Mouse (Mus musculus) CH12.LX (cell line): ENCODE results near the gene Ankrd22. TPM values are rescaled to one million over a fixed set of nuclear protein-coding genes. Genes with fewer than 3 reads are reported as not detected.
A peak's percentile ranks its signal among the peaks of the same experiment; 100 is the strongest.
"Not testable (repeated sequence)": the region's sequence is repeated elsewhere in the genome, so short reads cannot be mapped to it uniquely, and the experiment has no call there.

Experiments
- DNase-seq: peaks from one replicate; pipeline ENCODE4 v3.0.0-alpha.2; 2013; ENCODE audit errors: extremely low read depth
- H3K27ac ChIP-seq: 2 replicates; pipeline ENCODE4 v1.5.1; 2012; ENCODE audit warnings: low read depth, mild to moderate bottlenecking, control low read depth, moderate library complexity; ENCODE audit not compliant: insufficient read depth
- H3K27me3 ChIP-seq: replicated peaks from 2 replicates; pipeline ENCODE3; 2012; ENCODE audit warnings: inconsistent platforms
- H3K36me3 ChIP-seq, 2 experiments: replicated peaks in 1 of 2; 2 replicates each; pipeline versions ENCODE3 to v1.6.1; 2012; ENCODE audit warnings: inconsistent platforms in 1 of 2, low read length in 1 of 2, mild to moderate bottlenecking in 1 of 2, mixed read lengths in 1 of 2, moderate library complexity in 1 of 2; ENCODE audit not compliant: control insufficient read depth in 1 of 2, insufficient read depth in 1 of 2
- H3K4me1 ChIP-seq, 2 experiments: 2 replicates each; pipeline ENCODE4 v1.6.1; 2012; ENCODE audit warnings: inconsistent platforms in 1 of 2, moderate library complexity in 1 of 2; ENCODE audit not compliant: insufficient read depth in 2 of 2, control insufficient read depth in 1 of 2
- H3K4me2 ChIP-seq: 2 replicates; pipeline ENCODE4 v1.6.1; 2012; ENCODE audit warnings: low read depth, mild to moderate bottlenecking, control low read depth; ENCODE audit not compliant: poor library complexity, insufficient read depth, severe bottlenecking
- H3K4me3 ChIP-seq, 3 experiments: fragments of 150-350 bp in 1 of 3; sonication (generic) in 1 of 3; replicated peaks in 1 of 3; 2 replicates each; pipeline versions ENCODE3 to v1.5.1; 2011 to 2012; ENCODE audit warnings: low read depth in 2 of 3, low read length in 2 of 3, mild to moderate bottlenecking in 2 of 3, moderate library complexity in 2 of 3, control low read depth in 1 of 3, improper control_type of control experiment in 1 of 3, inconsistent platforms in 1 of 3, mixed read lengths in 1 of 3; ENCODE audit not compliant: poor library complexity in 1 of 3
- H3K79me2 ChIP-seq: replicated peaks from 2 replicates; pipeline ENCODE4 v1.6.1; 2012; ENCODE audit warnings: mild to moderate bottlenecking, moderate library complexity; ENCODE audit not compliant: control insufficient read depth, poor library complexity, insufficient read depth, severe bottlenecking; ENCODE audit errors: extremely low read depth
- H3K9ac ChIP-seq: 2 replicates; pipeline ENCODE4 v1.6.1; 2012; ENCODE audit warnings: low read depth, mild to moderate bottlenecking, control low read depth, moderate library complexity; ENCODE audit not compliant: insufficient read depth
- H3K9me3 ChIP-seq: replicated peaks from 2 replicates; pipeline ENCODE3; 2012; ENCODE audit warnings: low read length, inconsistent platforms, mixed read lengths
- BHLHE40 ChIP-seq: IDR thresholded peaks from 2 replicates; pipeline ENCODE4 v1.6.1; 2011; ENCODE audit warnings: mild to moderate bottlenecking, low read depth, low read length, improper control_type of control experiment
- CTCF ChIP-seq, 2 experiments: IDR thresholded peaks in 1 of 2; conservative IDR thresholded peaks in 1 of 2; 2 replicates each; pipeline ENCODE4 v1.5.1; 2011 to 2012; ENCODE audit warnings: low read depth in 2 of 2, low read length in 2 of 2, improper control_type of control experiment in 1 of 2, inconsistent platforms in 1 of 2, mild to moderate bottlenecking in 1 of 2, moderate library complexity in 1 of 2
- ELF1 ChIP-seq: IDR thresholded peaks from 2 replicates; pipeline ENCODE4 v1.6.1; 2014; ENCODE audit warnings: low read depth, mild to moderate bottlenecking, inconsistent platforms, low read length, improper control_type of control experiment
- IRF4 ChIP-seq: IDR thresholded peaks from 2 replicates; pipeline ENCODE4 v1.6.1; 2014; ENCODE audit warnings: low read depth, mild to moderate bottlenecking, inconsistent platforms, low read length, improper control_type of control experiment
- JUN ChIP-seq: IDR thresholded peaks from 2 replicates; pipeline ENCODE4 v1.6.1; 2011; ENCODE audit warnings: low read depth, mild to moderate bottlenecking, low read length, improper control_type of control experiment, moderate library complexity; ENCODE audit not compliant: insufficient read depth
- KAT2A ChIP-seq: IDR thresholded peaks from 2 replicates; pipeline ENCODE4 v1.6.1; 2012; ENCODE audit warnings: low read length, improper control_type of control experiment, inconsistent platforms; ENCODE audit not compliant: insufficient replicate concordance
- MAFK ChIP-seq: IDR thresholded peaks from 2 replicates; pipeline ENCODE4 v1.6.1; 2011; ENCODE audit warnings: low read length, improper control_type of control experiment; ENCODE audit not compliant: insufficient replicate concordance
- MAX ChIP-seq: IDR thresholded peaks from 2 replicates; pipeline ENCODE4 v1.6.1; 2011; ENCODE audit warnings: low read length, improper control_type of control experiment
- MEF2A ChIP-seq: IDR thresholded peaks from 2 replicates; pipeline ENCODE4 v1.6.1; 2014; ENCODE audit warnings: low read depth, mild to moderate bottlenecking, inconsistent platforms, low read length, improper control_type of control experiment, borderline replicate concordance
- MXI1 ChIP-seq: IDR thresholded peaks from 2 replicates; pipeline ENCODE4 v1.6.1; 2011; ENCODE audit warnings: mild to moderate bottlenecking, low read depth, low read length, improper control_type of control experiment
- MYC ChIP-seq: IDR thresholded peaks from 2 replicates; pipeline ENCODE4 v1.6.1; 2011; ENCODE audit warnings: low read depth, mild to moderate bottlenecking, improper control_type of control experiment, low read length
- NELFE ChIP-seq: IDR thresholded peaks from 2 replicates; pipeline ENCODE4 v1.6.1; 2011; ENCODE audit warnings: low read depth, low read length, improper control_type of control experiment
- NRF1 ChIP-seq: IDR thresholded peaks from 2 replicates; pipeline ENCODE4 v1.6.1; 2014; ENCODE audit warnings: low read depth, mild to moderate bottlenecking, inconsistent platforms, low read length, improper control_type of control experiment, moderate library complexity
- PAX5 ChIP-seq: IDR thresholded peaks from 2 replicates; pipeline ENCODE4 v1.6.1; 2012; ENCODE audit warnings: low read length, inconsistent platforms, mixed read lengths
- POLR2A ChIP-seq: IDR thresholded peaks from 2 replicates; pipeline ENCODE4 v1.6.1; 2011; ENCODE audit warnings: low read depth, mild to moderate bottlenecking, improper control_type of control experiment, low read length
- POLR2AphosphoS2 ChIP-seq: IDR thresholded peaks from 2 replicates; pipeline ENCODE4 v1.6.1; 2011; ENCODE audit warnings: low read depth, low read length, improper control_type of control experiment
- RAD21 ChIP-seq: IDR thresholded peaks from 2 replicates; pipeline ENCODE4 v1.6.1; 2011; ENCODE audit warnings: low read depth, mild to moderate bottlenecking, low read length, improper control_type of control experiment, moderate library complexity
- RCOR1 ChIP-seq: conservative IDR thresholded peaks from 2 replicates; pipeline ENCODE4 v1.6.1; 2012; ENCODE audit warnings: low read depth, mild to moderate bottlenecking, inconsistent platforms, low read length, improper control_type of control experiment
- SIN3A ChIP-seq: IDR thresholded peaks from 2 replicates; pipeline ENCODE4 v1.6.1; 2012; ENCODE audit warnings: low read length, improper control_type of control experiment, inconsistent platforms
- SMC3 ChIP-seq: IDR thresholded peaks from 2 replicates; pipeline ENCODE4 v1.6.1; 2011; ENCODE audit warnings: low read depth, low read length, improper control_type of control experiment
- TBP ChIP-seq: conservative IDR thresholded peaks from 2 replicates; pipeline ENCODE4 v1.6.1; 2011; ENCODE audit warnings: low read depth, low read length, improper control_type of control experiment
- UBTF ChIP-seq: IDR thresholded peaks from 2 replicates; pipeline ENCODE4 v1.6.1; 2012; ENCODE audit warnings: low read depth, mild to moderate bottlenecking, inconsistent platforms, low read length, improper control_type of control experiment, moderate library complexity
- USF1 ChIP-seq: IDR thresholded peaks from 2 replicates; pipeline ENCODE4 v1.6.1; 2014; ENCODE audit warnings: low read depth, mild to moderate bottlenecking, inconsistent platforms, low read length, improper control_type of control experiment
- USF2 ChIP-seq: conservative IDR thresholded peaks from 2 replicates; pipeline ENCODE4 v1.6.1; 2011; ENCODE audit warnings: low read depth, low read length, improper control_type of control experiment
- ZC3H11A ChIP-seq: IDR thresholded peaks from 2 replicates; pipeline ENCODE4 v1.6.1; 2012; ENCODE audit warnings: low read depth, mild to moderate bottlenecking, inconsistent platforms, low read length, improper control_type of control experiment
- ZMIZ1 ChIP-seq: IDR thresholded peaks from 2 replicates; pipeline ENCODE4 v1.6.1; 2012; ENCODE audit warnings: low read depth, mild to moderate bottlenecking, inconsistent platforms, low read length, improper control_type of control experiment
- ZNF384 ChIP-seq: IDR thresholded peaks from 2 replicates; pipeline ENCODE4 v1.6.1; 2012; ENCODE audit warnings: low read depth, low read length, improper control_type of control experiment, inconsistent platforms
- dilution Hi-C: fragments of 300-500 bp; cut with MboI; formaldehyde crosslinking; loops from 2 replicates; pipeline ENCODE4 v1.14.3; 2020; ENCODE audit warnings: low sequenced_read_pairs; ENCODE audit not compliant: extremely low pct_unique_long_range_greater_than_20kb, extremely low pct_ligation_motif_present
- in situ Hi-C: fragments of 300-500 bp; cut with MboI; formaldehyde crosslinking; loops from 3 replicates; pipeline ENCODE4 v1.14.3; 2019; ENCODE audit warnings: low sequenced_read_pairs, low pct_ligation_motif_present, low pct_unique_long_range_greater_than_20kb, mixed read lengths
- polyA plus RNA-seq: library from polyadenylated mRNA; unstranded; fragments of >175 nt; gene quantifications from 2 replicates; pipeline ENCODE4 v1.2.1, GENCODE M21; 2012; ENCODE audit warnings: low read depth; ENCODE audit not compliant: insufficient read length
- total RNA-seq, 2 experiments: library from RNA; depleted of rRNA; stranded (reverse); fragments of 300-350 nt in 1 of 2; fragments of >200 nt in 1 of 2; gene quantifications; 2 replicates each; pipeline ENCODE4 v1.2.3; 2012 to 2014

Gene Ankrd22
- total and polyA plus RNA-seq, 3 experiments: not detected

DNA sequence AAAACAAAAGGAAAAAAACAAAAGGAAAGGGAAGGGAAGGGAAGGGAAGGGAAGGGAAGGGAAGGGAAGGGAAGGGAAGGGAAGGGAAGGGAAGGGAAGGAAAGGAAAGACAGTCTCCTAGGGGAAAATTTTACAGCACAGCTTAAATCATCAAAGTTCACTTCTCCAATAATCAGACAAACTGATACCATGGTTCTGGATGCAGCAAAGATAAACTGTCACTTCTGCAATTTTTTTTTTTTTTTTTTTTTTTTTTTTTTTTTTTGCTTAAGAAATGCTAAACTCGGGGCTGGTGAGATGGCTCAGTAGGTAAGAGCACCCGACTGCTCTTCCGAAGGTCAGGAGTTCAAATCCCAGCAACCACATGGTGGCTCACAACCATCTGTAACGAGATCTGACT is 40.3 kb upstream of the Ankrd22 start:
- H3K9ac ChIP-seq, DNase-seq, H3K27me3 ChIP-seq, H3K27ac ChIP-seq, in situ Hi-C loops, dilution Hi-C loops, H3K4me3 ChIP-seq, H3K9me3 ChIP-seq, H3K4me2 ChIP-seq: not testable (repeated sequence)
- H3K79me2 ChIP-seq: peaks cover 32% of the 10 kb centered on the region
- peak; percentile 65 for TF ChIP-seq ZNF384
- peaks cover 3 to 19% of the 10 kb centered on the region in 2 experiments for H3K36me3 ChIP-seq
- H3K4me1 ChIP-seq: peaks cover 4 to 65% of the 10 kb centered on the region in 2 experiments; a peak in 3 of 4 replicates

DNA sequence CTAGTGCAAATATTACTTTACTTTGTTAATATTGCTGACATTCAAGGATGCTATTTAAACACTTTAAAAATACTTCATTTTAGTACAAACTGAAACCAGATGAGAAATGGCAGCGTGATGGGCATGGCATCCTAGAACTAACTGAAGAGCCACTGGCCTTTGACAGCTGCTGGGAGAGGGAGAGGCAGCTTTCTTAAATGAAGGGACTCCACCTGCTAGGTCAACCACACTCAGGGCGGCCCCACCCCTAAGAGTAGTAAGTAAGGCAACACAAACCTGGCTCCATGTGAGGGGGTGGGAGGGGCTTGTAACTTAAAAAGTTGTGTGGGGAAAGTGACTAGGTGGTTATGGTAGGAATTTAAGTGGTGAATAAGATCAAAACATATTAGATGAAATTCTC is 36.8 kb upstream of the Ankrd22 start:
- H3K9ac ChIP-seq: no peak overlapping the region
- TF ChIP-seq MXI1 (peak; percentile 32; the same call in 1 of the 2 replicates), POLR2A (no peak), MAFK (no peak), USF1 (no peak)
- no peaks in the 10 kb centered on the region for H3K9me3 ChIP-seq
- H3K27ac ChIP-seq: no peak overlapping the region
- dilution Hi-C loops (no loop called here), in situ Hi-C loops (no loop called here)
- no peak overlapping the region for H3K4me2 ChIP-seq
- peaks cover 0 to 14% of the 10 kb centered on the region in 2 experiments for H3K36me3 ChIP-seq
- H3K4me3 ChIP-seq: no peak overlapping the region
- DNase-seq: peak; percentile 61
- peaks cover 41% of the 10 kb centered on the region for H3K79me2 ChIP-seq
- peaks cover 12 to 76% of the 10 kb centered on the region in 2 experiments for H3K4me1 ChIP-seq
- H3K27me3 ChIP-seq: no peaks in the 10 kb centered on the region

DNA sequence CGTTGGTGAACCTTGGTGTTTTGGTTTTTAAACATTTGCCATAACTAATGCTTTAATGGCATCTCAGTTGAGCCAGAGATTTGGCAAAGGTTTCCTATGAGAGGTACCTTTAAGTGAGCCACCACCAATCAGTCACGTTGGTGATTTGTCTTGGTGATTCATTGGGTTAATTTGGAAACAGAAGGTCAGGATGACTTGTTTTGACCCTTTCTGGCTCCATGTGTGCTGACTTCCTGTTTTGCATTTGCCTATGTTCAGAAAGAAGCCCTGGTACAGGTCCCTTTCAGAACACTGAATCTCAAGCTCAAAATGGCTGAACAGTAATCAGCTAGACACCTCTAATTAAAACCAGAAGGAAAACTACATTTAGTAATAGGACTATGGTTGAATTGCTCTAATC is 33.6 kb upstream of the Ankrd22 start:
- dilution Hi-C loops (no loop called here), in situ Hi-C loops (no loop called here)
- no peaks in the 10 kb centered on the region for H3K27me3 ChIP-seq
- peaks cover 19 to 85% of the 10 kb centered on the region in 2 experiments for H3K4me1 ChIP-seq
- no peaks in the 10 kb centered on the region for H3K9me3 ChIP-seq
- H3K27ac ChIP-seq: peak overlapping the region; percentile 62
- H3K79me2 ChIP-seq: peaks cover 67% of the 10 kb centered on the region
- H3K4me3 ChIP-seq: no peak overlapping the region
- peak overlapping the region; percentile 77 for H3K4me2 ChIP-seq
- H3K36me3 ChIP-seq: peaks cover 0 to 9% of the 10 kb centered on the region in 2 experiments
- peak overlapping the region; percentile 83 for H3K9ac ChIP-seq
- DNase-seq: peak; percentile 77
- TF ChIP-seq POLR2A: no peak
- TF ChIP-seq USF2: no peak
- TF ChIP-seq PAX5: no peak
- TF ChIP-seq TBP: 0 out of 2 replicates have a peak, but pooled peaks have one; percentile 9
- TF ChIP-seq BHLHE40: peak; percentile 70
- peak; percentile 62 for TF ChIP-seq JUN
- peak; percentile 43; the same call in 1 of the 2 replicates for TF ChIP-seq MYC
- 0 out of 2 replicates have a peak, but pooled peaks have one; percentile 2 for TF ChIP-seq SMC3
- no peak for TF ChIP-seq RCOR1
- no peak for TF ChIP-seq CTCF (conservative IDR thresholded peaks at IDR 0.05 in 1 of 2, IDR thresholded peaks at IDR 0.05 in 1 of 2; ENCODE audit: low read depth in 2 of 2, low read length in 2 of 2)
- no peak for TF ChIP-seq UBTF
- no peak for TF ChIP-seq NRF1
- no peak for TF ChIP-seq ZNF384
- no peak for TF ChIP-seq MAFK
- TF ChIP-seq ELF1: peak; percentile 78
- TF ChIP-seq IRF4: peak; percentile 40; the same call in 1 of the 2 replicates
- no peak for TF ChIP-seq ZMIZ1
- no peak for TF ChIP-seq NELFE
- peak; percentile 87 for TF ChIP-seq MEF2A
- TF ChIP-seq SIN3A: peak; percentile 69
- no peak for TF ChIP-seq KAT2A
- TF ChIP-seq RAD21: no peak
- TF ChIP-seq ZC3H11A: no peak
- no peak; the same call in 1 of the 2 replicates for TF ChIP-seq MAX
- no peak for TF ChIP-seq POLR2AphosphoS2
